Mouse (Mus musculus): ENCODE data around the gene Mien1.

DNA sequence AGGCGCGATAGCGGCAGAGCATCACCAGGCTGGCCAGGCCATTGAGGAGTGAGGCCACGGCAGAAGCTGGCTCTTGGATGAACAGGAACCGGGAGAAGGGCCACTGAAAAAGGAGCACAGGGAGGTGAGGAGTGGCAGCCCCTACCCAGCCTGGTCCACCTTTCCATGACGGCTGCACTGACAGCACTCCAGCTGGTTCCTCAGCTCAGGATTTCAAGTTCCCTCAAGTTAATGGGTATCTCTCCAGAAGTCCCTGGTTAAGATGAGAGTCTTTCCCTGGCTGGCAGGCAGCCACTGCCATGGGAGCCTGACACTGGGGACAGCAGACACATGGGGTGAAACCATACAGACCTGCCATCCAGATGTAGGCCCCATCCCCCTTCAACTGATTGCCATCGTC lies 40.8 kb downstream of the Mien1 start:
- no peak for TF ChIP-seq CTCF (IDR thresholded peaks at IDR 0.05; ENCODE audit: low read depth, low read length)
- no peak for TF ChIP-seq POLR2A (IDR thresholded peaks at IDR 0.05; ENCODE audit: borderline replicate concordance, low read depth, low read length)

Measured in bone marrow macrophage, adult 2 months (primary cell).